Mouse (Mus musculus) brain, embryonic 14.5 days (tissue): ENCODE measurements at regions not wholly inside any gene's neighbourhood (a gene's known extent, or its start where the extent isn't known, plus 50 kb on each side); places are given as distances from the start of the nearest gene placed in this dataset.
"Not testable (repeated sequence)": the region's sequence is repeated elsewhere in the genome, so short reads cannot be mapped to it uniquely, and the experiment has no call there.

Experiments
- DNase-seq: peaks from one replicate; pipeline ENCODE4 v3.0.0-alpha.2; 2011; ENCODE audit warnings: low read depth
- CTCF ChIP-seq: fragments of 200-500 bp; IDR thresholded peaks from 2 replicates; pipeline ENCODE4 v1.5.1; 2012; ENCODE audit warnings: inconsistent platforms, mild to moderate bottlenecking, moderate library complexity, borderline replicate concordance; ENCODE audit not compliant: insufficient read depth, insufficient read length; ENCODE audit errors: extremely low read depth
- POLR2A ChIP-seq: fragments of 200-500 bp; IDR thresholded peaks from 2 replicates; pipeline ENCODE4 v1.6.1; 2012; ENCODE audit warnings: mild to moderate bottlenecking, inconsistent platforms, borderline replicate concordance; ENCODE audit not compliant: poor library complexity, insufficient read depth, insufficient read length, severe bottlenecking; ENCODE audit errors: extremely low read depth

GRCm38 (mm10) chr16:21102033-21102432 lies 51.8 kb downstream of the Teddm3 start:
- DNase-seq, result not testable (repeated sequence)

- DNase-seq, result not testable (repeated sequence)
These were observed 53.7 kb downstream of the Teddm3 start for GRCm38 (mm10) chr16:21100126-21100525.

- DNase-seq, result no peak
- no peak for TF ChIP-seq POLR2A
- no peak for TF ChIP-seq CTCF
These were observed 79.0 kb downstream of the Teddm3 start for GRCm38 (mm10) chr16:21074779-21075148.

GRCm38 (mm10) chr16:21074082-21074778 lies 79.6 kb downstream of the Teddm3 start:
- not testable (repeated sequence) for DNase-seq

- no peak for DNase-seq
- TF ChIP-seq POLR2A (no peak), CTCF (no peak)
These were observed 93.6 kb downstream of the Teddm3 start for GRCm38 (mm10) chr16:21060211-21060610.

- DNase-seq, result no peak
- TF ChIP-seq CTCF (no peak), POLR2A (no peak)
These were observed 99.0 kb downstream of the Teddm3 start for GRCm38 (mm10) chr16:21054772-21055171.

- not testable (repeated sequence) for DNase-seq
These were observed 131.7 kb downstream of the Teddm3 start for GRCm38 (mm10) chr16:21022087-21022486.

GRCm38 (mm10) chr16:21004871-21005270 lies 148.9 kb downstream of the Teddm3 start:
- TF ChIP-seq CTCF, result no peak
- TF ChIP-seq POLR2A, result no peak
- no peak for DNase-seq

GRCm38 (mm10) chr16:21001126-21001525 lies 152.7 kb downstream of the Teddm3 start:
- no peak for TF ChIP-seq POLR2A
- TF ChIP-seq CTCF, result no peak
- peak; percentile 1 for DNase-seq

GRCm38 (mm10) chr16:20990524-20990923 lies 163.3 kb downstream of the Teddm3 start:
- DNase-seq, result no peak
- TF ChIP-seq POLR2A (no peak), CTCF (no peak)

GRCm38 (mm10) chr16:20975406-20975805 lies 178.4 kb downstream of the Teddm3 start:
- DNase-seq, result peak; percentile 56

GRCm38 (mm10) chr16:20972442-20972841 lies 181.4 kb downstream of the Teddm3 start:
- peak; percentile 1 for DNase-seq
- no peak for TF ChIP-seq POLR2A
- TF ChIP-seq CTCF, result no peak

More at GRCm38 (mm10) chr16:20975406-20975805, 178.4 kb downstream of the Teddm3 start:
- TF ChIP-seq POLR2A (no peak), CTCF (no peak)

- TF ChIP-seq CTCF (no peak), POLR2A (no peak)
- peak; percentile 88 for DNase-seq
These were observed 194.9 kb downstream of the Teddm3 start for GRCm38 (mm10) chr16:20958905-20959304.

GRCm38 (mm10) chr16:20936722-20937121 lies 202.4 kb upstream of the Thpo start:
- no peak for DNase-seq
- TF ChIP-seq POLR2A, result no peak
- TF ChIP-seq CTCF, result no peak

GRCm38 (mm10) chr16:20934846-20935245 lies 200.5 kb upstream of the Thpo start:
- not testable (repeated sequence) for DNase-seq

GRCm38 (mm10) chr16:20930003-20930402 lies 195.7 kb upstream of the Thpo start:
- DNase-seq, result not testable (repeated sequence)

GRCm38 (mm10) chr16:20925776-20926175 lies 191.5 kb upstream of the Thpo start:
- DNase-seq, result not testable (repeated sequence)

- DNase-seq, result not testable (repeated sequence)
These were observed 176.6 kb upstream of the Thpo start for GRCm38 (mm10) chr16:20910864-20911263.

- peak; percentile 8 for DNase-seq
These were observed 174.4 kb upstream of the Thpo start for GRCm38 (mm10) chr16:20908467-20909351.
